Mouse (Mus musculus) C2C12 (cell line): Measurements from ENCODE around the gene Eddm3b. TPM values are rescaled to one million over a fixed set of nuclear protein-coding genes. Genes with fewer than 3 reads are reported as not detected.

Source experiments
- H3K27me3 ChIP-seq: one replicate; pipeline ENCODE4 v1.6.1; 2011; ENCODE audit not compliant: control insufficient read depth, insufficient read depth, insufficient read length
- H3K36me3 ChIP-seq: one replicate; pipeline ENCODE4 v1.6.1; 2011; ENCODE audit not compliant: control insufficient read depth, insufficient read depth
- H3K4me3 ChIP-seq: one replicate; pipeline ENCODE4 v1.5.1; 2011; ENCODE audit warnings: mild to moderate bottlenecking, control low read depth; ENCODE audit not compliant: poor library complexity, insufficient read depth, severe bottlenecking
- H3K79me2 ChIP-seq: one replicate; pipeline ENCODE4 v1.6.1; 2011; ENCODE audit not compliant: control insufficient read depth, insufficient read depth
- H3K79me3 ChIP-seq: one replicate; pipeline ENCODE4 v1.6.1; 2011; ENCODE audit warnings: low read depth, control low read depth
- H3ac ChIP-seq: one replicate; pipeline ENCODE3; 2011; ENCODE audit warnings: low read depth; ENCODE audit not compliant: control insufficient read depth, insufficient read length
- CEBPB ChIP-seq: IDR thresholded peaks from one replicate; pipeline ENCODE4 v1.6.1; 2011; ENCODE audit warnings: low read depth, mild to moderate bottlenecking, control low read depth, moderate library complexity
- CTCF ChIP-seq: IDR thresholded peaks from one replicate; pipeline ENCODE4 v1.5.1; 2011; ENCODE audit not compliant: control insufficient read depth, insufficient read depth, insufficient read length
- FOSL1 ChIP-seq: IDR thresholded peaks from one replicate; pipeline ENCODE4 v1.8.0; 2011; ENCODE audit warnings: mild to moderate bottlenecking, low read length; ENCODE audit not compliant: poor library complexity, insufficient read depth, severe bottlenecking
- MAX ChIP-seq: IDR thresholded peaks from one replicate; pipeline ENCODE4 v1.6.1; 2011; ENCODE audit warnings: mild to moderate bottlenecking, control low read depth
- MYOD1 ChIP-seq: IDR thresholded peaks from one replicate; pipeline ENCODE4 v1.6.1; 2011; ENCODE audit warnings: low read depth; ENCODE audit not compliant: control insufficient read depth, insufficient read length
- MYOG ChIP-seq: IDR thresholded peaks from one replicate; pipeline ENCODE4 v1.6.1; 2011; ENCODE audit not compliant: control insufficient read depth, insufficient read length; ENCODE audit errors: extremely low read depth
- USF1 ChIP-seq: IDR thresholded peaks from one replicate; pipeline ENCODE4 v1.6.1; 2011; ENCODE audit warnings: low read depth, mild to moderate bottlenecking, control low read depth, moderate library complexity
- polyA plus RNA-seq: library from polyadenylated mRNA; unstranded; fragments of >200 nt; fragmentation: generic; extraction: Trizol; gene quantifications from one replicate; pipeline ENCODE4 v1.2.1, GENCODE M21; 2012; ENCODE audit warnings: missing spikeins

The Eddm3b gene
- polyA plus RNA-seq, 1 experiment: not detected

DNA sequence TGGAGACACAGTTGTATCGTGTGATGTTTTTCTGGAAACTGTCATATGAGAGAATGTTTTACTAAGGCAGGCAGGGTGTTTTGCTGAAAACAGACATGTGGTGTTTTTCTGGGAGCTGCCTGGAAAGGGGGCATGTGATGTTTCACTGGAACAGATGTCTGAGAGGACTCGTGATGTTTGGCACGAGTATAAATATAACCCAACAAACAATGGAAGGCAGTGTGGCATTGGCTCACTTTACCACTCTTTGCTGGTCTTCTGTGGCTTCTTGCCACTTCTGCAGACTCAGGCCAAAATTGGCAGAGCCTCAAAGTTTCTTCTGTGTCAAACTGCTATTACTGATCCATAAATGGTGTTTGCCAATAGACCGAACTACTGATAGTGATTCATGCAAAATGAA, 29.1 kb downstream of the Eddm3b start:
- no peaks in the 10 kb centered on the region for H3K79me2 ChIP-seq
- no peak for TF ChIP-seq CTCF
- no peak for TF ChIP-seq FOSL1
- TF ChIP-seq MYOD1: no peak
- no peak for TF ChIP-seq CEBPB
- no peak for TF ChIP-seq MYOG
- TF ChIP-seq MAX: no peak
- no peak for TF ChIP-seq USF1

DNA sequence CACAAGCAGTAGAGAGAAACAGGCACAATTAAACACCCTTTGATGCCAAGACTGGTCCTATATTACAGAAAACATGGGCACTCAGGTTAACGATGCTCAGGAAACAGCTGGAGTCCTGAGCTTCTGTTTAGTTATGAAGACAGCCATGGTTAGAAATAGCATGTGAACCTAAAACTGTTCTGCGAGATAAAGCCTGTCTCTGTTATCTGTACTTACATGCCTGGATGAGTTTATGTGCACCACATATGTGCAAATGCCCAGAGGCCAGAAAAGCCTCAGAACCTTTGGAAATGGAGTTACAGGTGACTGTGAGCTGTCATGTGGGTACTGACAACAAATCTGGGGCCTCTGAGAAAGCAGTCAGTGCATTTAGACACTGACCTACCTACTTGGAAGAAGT, 29.7 kb downstream of the Eddm3b start:
- TF ChIP-seq CEBPB: no peak
- no peak for TF ChIP-seq USF1
- no peak for TF ChIP-seq MYOG
- TF ChIP-seq CTCF: no peak
- TF ChIP-seq FOSL1: no peak
- TF ChIP-seq MAX: no peak
- no peak for TF ChIP-seq MYOD1
- Histone ChIP-seq H3K27me3 (peaks cover 4% of the 10 kb centered on the region), H3K36me3 (no peaks in the 10 kb centered on the region), H3K4me3 (no peak overlapping the region), H3ac (no peak overlapping the region), H3K79me2 (no peaks in the 10 kb centered on the region), H3K79me3 (no peaks in the 10 kb centered on the region)

More for the DNA sequence above, 29.1 kb downstream of the Eddm3b start:
- H3K36me3 ChIP-seq: no peaks in the 10 kb centered on the region
- H3K79me3 ChIP-seq: no peaks in the 10 kb centered on the region
- H3ac ChIP-seq: no peak overlapping the region
- no peak overlapping the region for H3K4me3 ChIP-seq
- peaks cover 4% of the 10 kb centered on the region for H3K27me3 ChIP-seq

DNA sequence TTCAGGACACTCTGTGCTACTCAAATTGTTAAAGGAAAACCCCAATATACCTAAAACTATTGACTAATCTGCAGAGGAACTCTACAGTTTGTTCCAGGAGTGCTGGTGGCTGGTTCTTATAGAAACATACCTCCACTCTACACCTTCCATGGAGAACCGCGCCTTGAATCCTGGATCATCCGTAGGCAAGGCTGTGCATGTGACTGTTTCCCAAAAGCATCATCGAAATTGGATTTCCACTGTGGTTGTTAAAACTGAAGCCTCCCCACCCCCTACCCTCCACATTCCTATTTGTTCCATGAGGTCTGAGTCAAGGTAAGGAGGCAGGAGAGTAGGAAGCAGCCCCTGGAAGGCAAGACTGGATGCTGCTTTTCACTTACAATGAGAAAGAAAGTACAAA, 30.2 kb downstream of the Eddm3b start:
- Histone ChIP-seq H3K79me2 (no peaks in the 10 kb centered on the region), H3K79me3 (no peaks in the 10 kb centered on the region), H3ac (no peak overlapping the region), H3K4me3 (no peak overlapping the region), H3K36me3 (no peaks in the 10 kb centered on the region), H3K27me3 (peaks cover 4% of the 10 kb centered on the region)
- TF ChIP-seq USF1 (no peak), MYOD1 (no peak), MYOG (no peak), MAX (no peak), CTCF (no peak), FOSL1 (no peak), CEBPB (no peak)

DNA sequence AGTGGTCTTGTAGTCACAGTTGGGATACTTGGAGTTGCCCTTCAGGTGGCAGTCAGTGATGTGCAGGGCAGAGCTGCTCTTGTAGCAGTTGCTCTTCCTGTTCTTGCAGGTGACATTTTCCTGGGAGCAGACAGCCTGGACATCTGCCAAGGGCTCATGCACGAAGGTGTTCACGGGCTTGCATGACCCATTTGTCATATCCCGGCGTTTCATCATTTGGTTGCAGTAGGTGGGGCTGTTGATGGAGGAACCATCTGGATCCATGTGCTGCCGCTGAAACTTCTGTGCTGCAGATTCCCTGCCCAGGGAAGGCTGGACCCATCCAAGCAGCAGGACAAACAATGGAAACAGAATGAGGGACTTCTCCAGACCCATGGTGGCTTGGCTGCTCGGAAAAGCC, 31.3 kb downstream of the Eddm3b start:
- no peaks in the 10 kb centered on the region for H3K79me2 ChIP-seq
- TF ChIP-seq CTCF (no peak), MYOG (no peak), CEBPB (no peak), USF1 (no peak), FOSL1 (no peak), MYOD1 (no peak), MAX (no peak)
- no peaks in the 10 kb centered on the region for H3K79me3 ChIP-seq
- H3K4me3 ChIP-seq: no peak overlapping the region
- no peak overlapping the region for H3ac ChIP-seq
- H3K27me3 ChIP-seq: peaks cover 4% of the 10 kb centered on the region
- H3K36me3 ChIP-seq: no peaks in the 10 kb centered on the region

DNA sequence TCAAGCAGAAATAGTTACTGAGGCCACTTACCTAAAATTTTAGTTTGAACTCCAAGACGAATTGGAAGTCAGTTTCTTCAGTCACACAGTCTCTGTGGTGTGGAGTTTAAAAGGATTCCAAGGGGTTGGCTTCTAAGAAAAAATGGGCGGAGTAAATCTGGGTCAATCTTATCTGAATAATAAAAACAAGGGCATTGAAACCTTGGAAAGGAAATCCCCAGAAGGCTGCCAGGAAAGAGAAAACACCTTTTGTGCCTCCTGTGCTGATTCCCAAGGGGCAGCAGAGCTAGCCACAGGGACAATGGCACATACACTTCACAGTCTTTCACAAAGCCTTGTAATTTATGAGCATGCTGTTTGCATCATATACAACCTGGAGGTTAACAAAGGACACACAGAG, 32.5 kb downstream of the Eddm3b start, which contains the start of gene Rnase1:
TSS of gene Rnase1 (minus strand) at position 101 of the 400 bp plus-strand sequence.
- TF ChIP-seq FOSL1: no peak
- TF ChIP-seq MYOD1: no peak
- no peak for TF ChIP-seq MAX
- no peak for TF ChIP-seq CEBPB
- TF ChIP-seq CTCF: no peak
- TF ChIP-seq USF1: no peak
- no peak for TF ChIP-seq MYOG
- H3ac ChIP-seq: no peak within 1 kb of the TSS
- H3K4me3 ChIP-seq: no peak within 1 kb of the TSS
- H3K79me2 ChIP-seq: no peaks in the 10 kb centered on the region
- H3K79me3 ChIP-seq: no peaks in the 10 kb centered on the region
- no peaks in the 10 kb centered on the region for H3K36me3 ChIP-seq
- peaks cover 4% of the 10 kb centered on the region for H3K27me3 ChIP-seq

DNA sequence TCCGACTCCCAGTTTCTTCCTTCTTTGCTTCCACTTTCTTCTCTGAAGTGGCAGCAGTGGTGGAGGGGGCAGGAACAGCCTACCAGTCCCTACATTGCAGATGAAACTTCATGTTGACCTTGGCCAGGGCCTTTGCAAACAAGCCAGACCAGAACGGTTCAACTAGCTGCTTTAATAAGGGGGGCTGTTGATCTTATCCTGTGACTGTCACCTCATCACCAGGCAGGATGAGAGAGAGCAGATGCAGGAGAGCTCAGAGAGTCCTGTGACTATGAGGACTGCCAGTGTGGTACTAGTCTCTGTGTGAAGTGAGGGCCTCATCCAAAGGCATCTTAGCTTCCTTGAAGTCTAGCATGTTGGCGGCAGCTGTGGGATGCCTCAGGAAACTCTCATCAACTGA, 33.8 kb downstream of the Eddm3b start:
- no peak overlapping the region for H3ac ChIP-seq
- TF ChIP-seq MAX (no peak), MYOG (no peak), USF1 (no peak), FOSL1 (no peak), CEBPB (no peak), MYOD1 (no peak), CTCF (no peak)
- H3K4me3 ChIP-seq: no peak overlapping the region
- peaks cover 4% of the 10 kb centered on the region for H3K27me3 ChIP-seq
- H3K36me3 ChIP-seq: no peaks in the 10 kb centered on the region
- H3K79me3 ChIP-seq: no peaks in the 10 kb centered on the region
- H3K79me2 ChIP-seq: no peaks in the 10 kb centered on the region
